26 mouse cellular contexts compared by ENCODE assay signal in genomic region chr9:106598466-106598865, GRCm38 (mm10). TPM values are rescaled to one million over a fixed set of nuclear protein-coding genes. Genes with fewer than 3 reads are reported as not detected.
DNase-seq lines count a peak whose midpoint lies in the region; ATAC-seq and TF ChIP-seq lines count a peak whose summit lies in the region.
"Had no signal": no experiment of that assay in that cellular context is flagged by ENCODE, and none has a peak within 500 bp of the region (broad histone marks: within the 10 kb centered on the region; RNA-seq: fewer than 3 reads in every experiment).

No protein-coding gene starts in this region.

- DNase-seq in embryo, embryonic 11 days = peak; percentile 6
- no peak for DNase-seq in embryo, embryonic 10 days (ENCODE audit: low spot score)
- DNase-seq in liver, embryonic 14.5 days (ENCODE audit: low read depth in 3 of 3, low spot score in 3 of 3) = no peak
- DNase-seq in liver, postnatal 0 days = no peak
- peak; percentile 7 for DNase-seq in adrenal gland, adult 8-10 months
- DNase-seq in stomach, postnatal 0 days (ENCODE audit: low spot score) = no peak
- DNase-seq in ovary, postnatal 10 days (ENCODE audit: low spot score) = no peak
- DNase-seq: cerebellum, adult 9-11 months; gastrocnemius, postnatal 36 days; heart, postnatal 14 days; kidney, postnatal 25 days; right cerebral cortex, postnatal 25 days had no signal

- H3K4me3 ChIP-seq in liver, embryonic 14.5 days (ENCODE audit: insufficient read depth in 1 of 2, low read depth in 2 of 2, low read length in 2 of 2) = no peak overlapping the region
- H3K4me3 ChIP-seq in liver, postnatal 0 days (ENCODE audit: low read depth, low read length) = no peak overlapping the region
- H3K4me3 ChIP-seq in stomach, postnatal 0 days (ENCODE audit: low read depth, low read length) = no peak overlapping the region
- H3K4me3 ChIP-seq: embryonic facial prominence, embryonic 10.5 days; erythroblast, embryonic 14.5 days; heart, embryonic 10.5 days; hindbrain, embryonic 13.5 days had no signal

- ATAC-seq in liver, embryonic 14.5 days (ENCODE audit: insufficient read depth) = no peak
- no peak for ATAC-seq in liver, postnatal 0 days
- ATAC-seq in stomach, postnatal 0 days (ENCODE audit: low FRiP score, low TSS enrichment) = no peak
- no peak for ATAC-seq in megakaryocyte-erythroid progenitor cell, adult 5-6 weeks (replicated peaks; ENCODE audit: low FRiP score, low TSS enrichment, poor library complexity, severe bottlenecking)
- ATAC-seq: forebrain, embryonic 14.5 days; midbrain, embryonic 16.5 days had no signal

- H3K9ac ChIP-seq in liver, embryonic 14.5 days (replicated peaks) = no peak overlapping the region
- H3K9ac ChIP-seq in liver, postnatal 0 days (replicated peaks) = no peak overlapping the region
- no peak overlapping the region for H3K9ac ChIP-seq in stomach, postnatal 0 days (ENCODE audit: low read length)
- H3K9ac ChIP-seq: hindbrain, embryonic 13.5 days had no signal

- H3K4me2 ChIP-seq in liver, embryonic 14.5 days (ENCODE audit: low read depth) = no peak overlapping the region
- H3K4me2 ChIP-seq in liver, postnatal 0 days (ENCODE audit: low read depth, low read length) = no peak overlapping the region
- H3K4me2 ChIP-seq in stomach, postnatal 0 days (replicated peaks; ENCODE audit: low read depth) = no peak overlapping the region
- H3K4me2 ChIP-seq: hindbrain, embryonic 13.5 days had no signal

- no peak overlapping the region for H3K27ac ChIP-seq in liver, embryonic 14.5 days
- no peak overlapping the region for H3K27ac ChIP-seq in liver, postnatal 0 days (ENCODE audit: low read depth)
- H3K27ac ChIP-seq in stomach, postnatal 0 days (replicated peaks) = no peak overlapping the region
- H3K27ac ChIP-seq: embryonic facial prominence, embryonic 10.5 days; heart, embryonic 10.5 days; hindbrain, embryonic 13.5 days had no signal

- TF ChIP-seq CTCF in liver, embryonic 14.5 days (IDR thresholded peaks at IDR 0.05; ENCODE audit: low read depth) = 0 out of 2 replicates have a peak, but pooled peaks have one; percentile 11
- no peak for TF ChIP-seq CTCF in liver, postnatal 0 days (IDR thresholded peaks at IDR 0.05; ENCODE audit: low read depth)
- TF ChIP-seq CTCF in stomach, postnatal 0 days (IDR thresholded peaks at IDR 0.05; ENCODE audit: low read depth) = peak; percentile 11; the same call in 1 of the 2 replicates

- TF ChIP-seq EP300 in liver, embryonic 14.5 days (IDR thresholded peaks at IDR 0.05; ENCODE audit: low read depth) = no peak
- TF ChIP-seq EP300 in liver, postnatal 0 days (IDR thresholded peaks at IDR 0.05; ENCODE audit: low read depth) = no peak
- no peak for TF ChIP-seq EP300 in stomach, postnatal 0 days (optimal IDR thresholded peaks at IDR 0.05)

- H3K36me3 ChIP-seq in liver, embryonic 14.5 days (replicated peaks; ENCODE audit: control insufficient read depth, insufficient read depth, low read depth) = no peaks in the 10 kb centered on the region
- no peaks in the 10 kb centered on the region for H3K36me3 ChIP-seq in liver, postnatal 0 days (replicated peaks; ENCODE audit: insufficient read depth, low read length)
- no peaks in the 10 kb centered on the region for H3K36me3 ChIP-seq in stomach, postnatal 0 days (ENCODE audit: control insufficient read depth, insufficient read depth, low read length)
- H3K36me3 ChIP-seq: embryonic facial prominence, embryonic 10.5 days; heart, embryonic 10.5 days; hindbrain, embryonic 13.5 days had no signal

- no peaks in the 10 kb centered on the region for H3K4me1 ChIP-seq in liver, embryonic 14.5 days (replicated peaks; ENCODE audit: control insufficient read depth in 2 of 2, insufficient read depth in 2 of 2, low read length in 1 of 2)
- no peaks in the 10 kb centered on the region for H3K4me1 ChIP-seq in liver, postnatal 0 days (ENCODE audit: insufficient read depth)
- H3K4me1 ChIP-seq in stomach, postnatal 0 days (replicated peaks; ENCODE audit: control insufficient read depth, insufficient read depth) = no peaks in the 10 kb centered on the region
- H3K4me1 ChIP-seq: embryonic facial prominence, embryonic 10.5 days; hindbrain, embryonic 13.5 days had no signal

- WGBS in liver, embryonic 14.5 days (ENCODE audit: insufficient replicate concordance) = 32% methylated on average over 7 of the region's 7 CpGs
- WGBS in liver, postnatal 0 days (ENCODE audit: insufficient replicate concordance) = 50% methylated on average over 7 of the region's 7 CpGs
- 40% methylated on average over 7 of the region's 7 CpGs for WGBS in stomach, postnatal 0 days

- H3K9me3 ChIP-seq in liver, embryonic 14.5 days (ENCODE audit: control insufficient read depth, low read length) = no peaks in the 10 kb centered on the region
- H3K9me3 ChIP-seq in liver, postnatal 0 days (ENCODE audit: low read length) = no peaks in the 10 kb centered on the region
- H3K9me3 ChIP-seq in stomach, postnatal 0 days (ENCODE audit: control insufficient read depth, low read length) = no peaks in the 10 kb centered on the region
- H3K9me3 ChIP-seq: embryonic facial prominence, embryonic 10.5 days; heart, embryonic 10.5 days; hindbrain, embryonic 13.5 days had no signal

- H3K27me3 ChIP-seq in liver, embryonic 14.5 days (ENCODE audit: control insufficient read depth, insufficient read depth, low read length) = no peaks in the 10 kb centered on the region
- no peaks in the 10 kb centered on the region for H3K27me3 ChIP-seq in liver, postnatal 0 days (ENCODE audit: insufficient read depth, low read length)
- H3K27me3 ChIP-seq in stomach, postnatal 0 days (ENCODE audit: control insufficient read depth, insufficient read depth, low read length) = no peaks in the 10 kb centered on the region
- H3K27me3 ChIP-seq: hindbrain, embryonic 13.5 days had no signal

RNA-seq across cellular contexts. Expression of gene Iqcf4, which starts 27.7 kb away (rescaled TPM):
- polyA plus RNA-seq in liver, embryonic 14.5 days (2012; rRNA removed) = not detected in 2 replicates
- polyA plus RNA-seq in liver, embryonic 14.5 days (2014; fragmentation: Nextera tagmentation; extraction: Ambion mirVana) = not detected in 2 replicates
- polyA plus RNA-seq in liver, postnatal 0 days (2015; fragmentation: Nextera tagmentation; extraction: Ambion mirVana) = not detected in 2 replicates
- not detected for total RNA-seq in adrenal gland, adult 8-10 months (2022)
- polyA plus RNA-seq in stomach, postnatal 0 days (2015; fragmentation: Nextera tagmentation; extraction: Ambion mirVana) = not detected in 2 replicates
- total RNA-seq in megakaryocyte-erythroid progenitor cell, adult 5-6 weeks (2014; fragmentation: Nextera tagmentation) = not detected in 2 replicates
- not detected in 2 replicates for total RNA-seq in megakaryocyte-erythroid progenitor cell, adult 5-6 weeks (2017)
- total RNA-seq: gastrocnemius, postnatal 36 days; heart, postnatal 14 days; layer of hippocampus, postnatal 10 days; left cerebral cortex, postnatal 36 days; liver, adult 2 months; megakaryocyte, adult 5-6 weeks had no signal
- polyA plus RNA-seq: embryonic facial prominence, embryonic 10.5 days; erythroblast, embryonic 14.5 days; forebrain, embryonic 14.5 days; heart, embryonic 10.5 days; hindbrain, embryonic 13.5 days; intestine, embryonic 14.5 days; liver, adult 2 months; lung, embryonic 16.5 days; midbrain, embryonic 16.5 days; neural tube, embryonic 11.5 days had no signal

RNA-seq across cellular contexts. Expression of gene Iqcf6, which starts 27.9 kb away (rescaled TPM):
- not detected in 2 replicates for polyA plus RNA-seq in liver, embryonic 14.5 days (2012; rRNA removed)
- polyA plus RNA-seq in liver, embryonic 14.5 days (2014; fragmentation: Nextera tagmentation; extraction: Ambion mirVana) = not detected in 2 replicates
- not detected in 2 replicates for polyA plus RNA-seq in liver, postnatal 0 days (2015; fragmentation: Nextera tagmentation; extraction: Ambion mirVana)
- total RNA-seq in adrenal gland, adult 8-10 months (2022) = not detected
- not detected in 2 replicates for polyA plus RNA-seq in stomach, postnatal 0 days (2015; fragmentation: Nextera tagmentation; extraction: Ambion mirVana)
- not detected in 2 replicates for total RNA-seq in megakaryocyte-erythroid progenitor cell, adult 5-6 weeks (2014; fragmentation: Nextera tagmentation)
- not detected in 2 replicates for total RNA-seq in megakaryocyte-erythroid progenitor cell, adult 5-6 weeks (2017)
- total RNA-seq: gastrocnemius, postnatal 36 days; heart, postnatal 14 days; layer of hippocampus, postnatal 10 days; left cerebral cortex, postnatal 36 days; liver, adult 2 months; megakaryocyte, adult 5-6 weeks had no signal
- polyA plus RNA-seq: embryonic facial prominence, embryonic 10.5 days; erythroblast, embryonic 14.5 days; forebrain, embryonic 14.5 days; heart, embryonic 10.5 days; hindbrain, embryonic 13.5 days; intestine, embryonic 14.5 days; liver, adult 2 months; lung, embryonic 16.5 days; midbrain, embryonic 16.5 days; neural tube, embryonic 11.5 days had no signal

RNA-seq across cellular contexts. Expression of gene Iqcf3, which starts 37.0 kb away (rescaled TPM):
- not detected in 2 replicates for polyA plus RNA-seq in liver, embryonic 14.5 days (2012; rRNA removed)
- not detected in 2 replicates for polyA plus RNA-seq in liver, embryonic 14.5 days (2014; fragmentation: Nextera tagmentation; extraction: Ambion mirVana)
- not detected in 2 replicates for polyA plus RNA-seq in liver, postnatal 0 days (2015; fragmentation: Nextera tagmentation; extraction: Ambion mirVana)
- not detected for total RNA-seq in adrenal gland, adult 8-10 months (2022)
- polyA plus RNA-seq in stomach, postnatal 0 days (2015; fragmentation: Nextera tagmentation; extraction: Ambion mirVana) = not detected in 2 replicates
- total RNA-seq in megakaryocyte-erythroid progenitor cell, adult 5-6 weeks (2014; fragmentation: Nextera tagmentation) = not detected in 2 replicates
- not detected in 2 replicates for total RNA-seq in megakaryocyte-erythroid progenitor cell, adult 5-6 weeks (2017)
- total RNA-seq: gastrocnemius, postnatal 36 days; heart, postnatal 14 days; layer of hippocampus, postnatal 10 days; left cerebral cortex, postnatal 36 days; liver, adult 2 months; megakaryocyte, adult 5-6 weeks had no signal
- polyA plus RNA-seq: embryonic facial prominence, embryonic 10.5 days; erythroblast, embryonic 14.5 days; forebrain, embryonic 14.5 days; heart, embryonic 10.5 days; hindbrain, embryonic 13.5 days; intestine, embryonic 14.5 days; liver, adult 2 months; lung, embryonic 16.5 days; midbrain, embryonic 16.5 days; neural tube, embryonic 11.5 days had no signal

RNA-seq across cellular contexts. Expression of gene Grm2, which starts 57.4 kb away (rescaled TPM):
- polyA plus RNA-seq in liver, embryonic 14.5 days (2012; rRNA removed) = 0.02 TPM in 1 of 2 replicates, not detected in the other
- not detected in 2 replicates for polyA plus RNA-seq in liver, embryonic 14.5 days (2014; fragmentation: Nextera tagmentation; extraction: Ambion mirVana)
- not detected in 2 replicates for polyA plus RNA-seq in liver, postnatal 0 days (2015; fragmentation: Nextera tagmentation; extraction: Ambion mirVana)
- not detected for total RNA-seq in adrenal gland, adult 8-10 months (2022)
- 0.11 TPM in 1 of 2 replicates, not detected in the other for polyA plus RNA-seq in stomach, postnatal 0 days (2015; fragmentation: Nextera tagmentation; extraction: Ambion mirVana)
- not detected in 2 replicates for total RNA-seq in megakaryocyte-erythroid progenitor cell, adult 5-6 weeks (2014; fragmentation: Nextera tagmentation)
- not detected in 2 replicates for total RNA-seq in megakaryocyte-erythroid progenitor cell, adult 5-6 weeks (2017)
- total RNA-seq: gastrocnemius, postnatal 36 days; heart, postnatal 14 days; liver, adult 2 months; megakaryocyte, adult 5-6 weeks had no signal
- polyA plus RNA-seq: erythroblast, embryonic 14.5 days; intestine, embryonic 14.5 days; liver, adult 2 months; lung, embryonic 16.5 days had no signal

Comparison
In these comparisons a context has a peak if more than half of its experiments do, and no peak if none do; other contexts are left out.
1. DNase-seq: peak in embryo, embryonic 11 days (single experiment) and adrenal gland, adult 8-10 months (single experiment); none in embryo, embryonic 10 days (single experiment), liver, embryonic 14.5 days (0 of 3), liver, postnatal 0 days (single experiment), stomach, postnatal 0 days (single experiment) and ovary, postnatal 10 days (single experiment).